ENCODE assay signal across 26 mouse cellular contexts in genomic region chr5:142836891-142837290, GRCm38 (mm10). TPM values are rescaled to one million over a fixed set of nuclear protein-coding genes. Genes with fewer than 3 reads are reported as not detected.
DNase-seq lines count a peak whose midpoint lies in the region; TF ChIP-seq lines count a peak whose summit lies in the region.
"Had no signal": no experiment of that assay in that cellular context is flagged by ENCODE, and none has a peak within 500 bp of the region (broad histone marks: within the 10 kb centered on the region; RNA-seq: fewer than 3 reads in every experiment).

No protein-coding gene starts in this region.

- H3K4me3 ChIP-seq in gastrocnemius, adult 2 months = no peak overlapping the region
- H3K4me3 ChIP-seq: embryonic facial prominence, embryonic 12.5 days; embryonic facial prominence, embryonic 15.5 days; heart, adult 2 months; heart, embryonic 12.5 days; heart, embryonic 15.5 days; hindbrain, embryonic 10.5 days; hindbrain, embryonic 13.5 days had no signal

- no peak for TF ChIP-seq CTCF in gastrocnemius, adult 2 months (IDR thresholded peaks at IDR 0.05)

- intact Hi-C loops in gastrocnemius, adult 2 months (cut with DNase I) = no loop called here

- H3K27ac ChIP-seq in gastrocnemius, adult 2 months = no peak overlapping the region
- H3K27ac ChIP-seq: embryonic facial prominence, embryonic 12.5 days; embryonic facial prominence, embryonic 15.5 days; heart, adult 2 months; heart, embryonic 15.5 days; hindbrain, embryonic 10.5 days; hindbrain, embryonic 13.5 days; hindbrain, postnatal 0 days had no signal

- peak; percentile 36 for DNase-seq in gastrocnemius, adult 2 months
- DNase-seq in gastrocnemius, postnatal 4 days (ENCODE audit: low spot score in 2 of 2) = no peak
- DNase-seq in urinary bladder, adult 18-20 months (ENCODE audit: low spot score in 2 of 2) = peak; percentile 52 to 56
- DNase-seq in urinary bladder, postnatal 10 days (ENCODE audit: low spot score) = no peak
- DNase-seq in brain, adult 2 months (ENCODE audit: low read depth, low spot score) = peak; percentile 13
- DNase-seq in thymus, postnatal 10 days (ENCODE audit: low spot score in 2 of 2) = no peak
- no peak for DNase-seq in cerebellum, postnatal 4 days (ENCODE audit: low spot score in 2 of 2)
- DNase-seq: adrenal gland, adult 2 months; adrenal gland, postnatal 14 days; B cell, adult 2 months; cerebellum, adult 11-12 months; cerebellum, adult 8-10 months; cerebellum, postnatal 10 days; cerebellum, postnatal 36 days; forebrain, postnatal 0 days; gastrocnemius, postnatal 25 days; heart, adult 2 months; heart, postnatal 10 days; heart, postnatal 36 days had no signal

RNA-seq across cellular contexts. Expression of gene Tnrc18, which starts 19.4 kb away (rescaled TPM):
- 10 to 100 TPM; 31.5 to 32.0 TPM for total RNA-seq in gastrocnemius, adult 2 months (2021)
- 10 to 100 TPM; 82.2 TPM for total RNA-seq in gastrocnemius, postnatal 4 days (2021)

RNA-seq across cellular contexts. Expression of gene Fbxl18, which starts 58.3 kb away (rescaled TPM):
- total RNA-seq in gastrocnemius, adult 2 months (2021) = 1 to 10 TPM; 5.8 to 6.2 TPM
- total RNA-seq in gastrocnemius, postnatal 4 days (2021) = 1 to 10 TPM; 9.7 to 9.8 TPM

Comparison
In these comparisons a context has a peak if more than half of its experiments do, and no peak if none do; other contexts are left out.
1. DNase-seq: peak in gastrocnemius, adult 2 months (single experiment), urinary bladder, adult 18-20 months (2 of 2) and brain, adult 2 months (single experiment); none in gastrocnemius, postnatal 4 days (0 of 2), urinary bladder, postnatal 10 days (single experiment), thymus, postnatal 10 days (0 of 2) and cerebellum, postnatal 4 days (0 of 2).